Mouse (Mus musculus) layer of hippocampus, postnatal 25 days (tissue): Measurements from ENCODE around the gene H2-Eb2. TPM values are rescaled to one million over a fixed set of nuclear protein-coding genes. Genes with fewer than 3 reads are reported as not detected.

Experiments
- DNase-seq, 2 experiments: peaks; one replicate each; pipeline ENCODE4 v3.0.0; 2022; ENCODE audit warnings: mixed read lengths in 2 of 2, low spot score in 1 of 2; ENCODE audit errors: extremely low spot score in 1 of 2
- total RNA-seq, 2 experiments: library from RNA; stranded (reverse); gene quantifications; 2 replicates each; pipeline ENCODE4 v1.2.3; 2021

H2-Eb2 gene
- total RNA-seq, 2 experiments from 2014 or later, result not detected

DNA sequence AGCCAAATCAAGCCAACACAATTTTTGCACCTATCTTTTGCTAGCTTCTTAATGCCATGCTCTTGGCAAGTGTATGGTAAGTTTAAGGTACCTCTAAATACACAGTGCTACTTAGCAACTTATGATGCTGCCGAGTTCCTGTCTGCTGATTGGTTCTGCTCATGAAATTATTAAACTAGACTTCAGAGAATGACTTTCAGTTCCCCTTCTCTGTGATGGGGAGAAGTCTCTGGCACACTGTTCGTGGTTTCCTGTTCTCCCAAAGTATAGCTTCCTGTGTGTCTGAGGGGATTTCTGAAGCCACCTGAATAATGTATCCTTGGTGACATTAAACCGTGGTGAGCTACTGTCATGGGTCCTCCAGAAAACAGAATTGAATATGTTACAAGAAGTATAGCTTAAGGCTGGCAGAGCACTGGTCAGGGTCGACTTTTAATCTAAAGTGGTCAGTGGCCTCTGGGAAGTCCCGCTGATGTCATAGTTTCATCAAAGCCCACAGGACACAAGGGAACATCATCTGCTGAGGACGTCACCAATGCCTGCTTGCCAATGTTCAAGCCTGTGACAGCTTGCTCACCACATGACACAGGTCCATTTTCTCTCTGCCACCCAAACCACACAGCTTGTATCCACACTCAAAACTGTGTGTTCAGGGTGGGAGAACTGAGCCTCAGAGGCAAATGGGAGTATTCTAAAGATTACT lies 22.3 kb downstream of the H2-Eb2 start:
- peak; percentile 19 to 56 for DNase-seq

- DNase-seq, result peak; percentile 73 to 96
These were observed 24.0 kb downstream of the H2-Eb2 start for GRCm38 (mm10) chr17:34349429-34349828.

GRCm38 (mm10) chr17:34354539-34354938 lies 29.1 kb downstream of the H2-Eb2 start, which contains the start of gene Btnl2:
TSS of gene Btnl2 (plus strand) at chr17:34354822.
- DNase-seq, result no peak

- DNase-seq, result no peak
These were observed 29.5 kb downstream of the H2-Eb2 start for GRCm38 (mm10) chr17:34354940-34355339.

DNA sequence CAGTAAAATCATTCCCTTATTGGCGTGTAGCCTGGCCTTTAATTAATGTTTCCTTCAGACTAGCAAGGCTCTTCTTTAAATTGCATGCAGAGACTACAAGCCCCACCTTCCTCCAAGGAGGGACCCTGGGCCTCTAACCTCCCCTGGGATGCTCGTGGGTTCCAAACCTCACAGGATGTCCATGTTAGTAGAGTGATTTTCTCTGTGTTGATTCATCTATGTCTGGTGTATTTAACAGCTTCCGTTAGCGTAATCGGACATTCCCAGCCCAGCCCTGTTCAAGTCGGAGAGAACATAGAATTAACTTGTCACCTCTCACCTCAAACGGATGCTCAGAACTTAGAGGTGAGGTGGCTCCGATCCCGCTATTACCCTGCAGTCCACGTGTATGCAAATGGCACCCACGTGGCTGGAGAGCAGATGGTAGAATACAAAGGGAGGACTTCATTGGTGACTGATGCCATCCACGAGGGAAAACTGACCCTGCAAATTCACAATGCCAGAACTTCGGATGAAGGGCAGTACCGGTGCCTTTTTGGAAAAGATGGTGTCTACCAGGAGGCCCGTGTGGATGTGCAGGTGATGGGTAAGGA lies 37.6 kb downstream of the H2-Eb2 start:
- DNase-seq, result no peak

DNA sequence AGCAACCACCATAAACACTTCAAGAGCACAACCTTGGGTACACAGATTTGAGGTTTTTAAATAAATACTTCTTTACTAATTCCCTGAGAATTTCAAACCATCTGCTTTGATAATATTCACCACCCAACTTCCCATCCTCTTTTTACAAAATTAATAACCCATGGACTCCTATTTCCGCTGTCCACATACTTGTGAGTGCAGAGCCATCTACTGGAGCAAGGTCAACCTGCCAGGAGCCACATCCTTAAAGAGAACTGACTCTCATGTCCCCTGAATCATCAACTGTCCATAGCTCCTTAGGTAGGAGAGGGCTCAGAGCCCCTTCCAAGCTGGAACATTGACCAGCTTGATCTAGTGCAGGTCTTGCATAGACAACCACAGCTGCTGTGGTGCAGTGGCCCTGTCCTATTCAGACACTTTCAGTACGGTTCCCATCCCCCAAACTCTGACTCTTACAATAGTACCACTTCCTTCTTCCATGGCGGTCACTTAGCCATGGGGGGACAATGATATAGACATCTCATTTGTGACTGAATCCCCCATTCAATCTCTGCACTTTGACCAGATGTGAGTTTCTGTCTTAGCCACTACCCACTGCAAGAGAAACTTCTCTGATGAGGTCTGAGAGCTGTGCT lies 38.3 kb downstream of the H2-Eb2 start:
- DNase-seq, result no peak

DNA sequence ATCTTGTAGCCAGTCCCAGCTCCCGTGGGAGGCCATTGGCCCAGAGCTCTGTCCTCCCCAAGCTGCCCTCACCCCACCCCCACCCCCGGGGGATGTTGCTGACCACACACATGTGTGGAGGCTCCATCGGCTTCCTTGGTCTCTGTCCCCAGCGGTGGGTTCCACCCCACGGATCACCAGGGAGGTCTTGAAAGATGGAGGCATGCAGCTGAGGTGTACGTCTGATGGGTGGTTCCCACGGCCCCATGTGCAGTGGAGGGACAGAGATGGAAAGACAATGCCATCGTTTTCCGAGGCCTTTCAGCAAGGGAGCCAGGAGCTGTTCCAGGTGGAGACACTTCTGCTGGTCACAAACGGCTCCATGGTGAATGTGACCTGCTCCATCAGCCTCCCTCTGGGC lies 39.6 kb downstream of the H2-Eb2 start:
- no peak for DNase-seq

- no peak for DNase-seq
These were observed 45.1 kb downstream of the H2-Eb2 start for GRCm38 (mm10) chr17:34370563-34370962.

DNA sequence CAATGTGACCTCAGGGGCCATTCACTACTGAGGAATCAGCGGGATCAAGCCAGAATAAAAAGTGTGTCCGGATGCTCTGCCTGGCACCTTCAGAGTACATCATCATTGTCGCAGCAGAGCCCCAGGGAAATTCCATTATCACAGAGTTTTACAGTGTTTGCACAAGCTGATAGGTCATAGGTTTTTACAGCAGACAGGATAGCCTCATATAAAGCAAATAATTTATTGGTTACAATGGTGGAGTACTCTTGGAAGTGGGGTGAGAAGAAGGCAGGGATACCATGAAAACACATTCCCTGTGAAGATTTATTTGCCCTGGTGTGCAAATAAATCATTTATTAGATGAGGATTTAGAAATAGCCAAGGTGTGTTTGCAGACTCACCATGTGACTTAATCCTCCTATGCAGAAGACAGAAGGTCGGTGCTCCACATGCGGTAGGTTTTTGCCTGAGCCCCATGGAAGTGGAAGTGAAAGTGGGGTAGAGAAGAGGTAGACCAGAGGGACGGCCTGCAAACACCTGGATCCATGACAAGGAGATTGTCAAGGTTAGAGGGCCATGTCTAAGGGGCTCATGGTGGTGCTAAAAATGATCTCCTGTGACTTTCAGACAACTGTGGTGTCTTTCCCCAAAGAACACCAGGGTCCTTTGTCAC lies 47.7 kb downstream of the H2-Eb2 start:
- no peak for DNase-seq

DNA sequence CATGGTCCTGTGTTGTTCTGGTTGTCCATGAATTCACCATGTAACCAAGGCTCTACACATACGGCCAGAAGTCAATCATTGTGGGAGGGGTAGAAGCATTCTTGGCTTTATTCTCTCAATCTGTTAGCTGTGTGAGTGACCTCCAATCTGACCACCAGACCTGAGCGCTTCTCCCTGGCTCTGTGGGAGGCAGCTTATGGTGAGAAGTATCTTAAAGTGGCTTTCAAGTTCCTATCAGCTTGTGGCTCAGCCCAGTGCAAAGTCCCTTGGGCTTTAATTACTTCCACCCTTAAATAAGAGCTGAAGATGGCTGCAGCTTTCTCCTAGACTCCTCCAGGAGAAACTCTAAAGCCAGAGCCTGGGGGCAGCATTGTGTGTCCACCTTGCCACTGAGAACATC lies 51.4 kb downstream of the H2-Eb2 start, which contains the start of gene Btnl1:
Btnl1 (plus strand) TSS at position 286 of the 400 bp plus-strand sequence.
- DNase-seq, result no peak

- no peak for DNase-seq
These were observed 52.2 kb downstream of the H2-Eb2 start for GRCm38 (mm10) chr17:34377450-34378209.

- no peak for DNase-seq
These were observed 53.3 kb downstream of the H2-Eb2 start for GRCm38 (mm10) chr17:34378716-34379115.

DNA sequence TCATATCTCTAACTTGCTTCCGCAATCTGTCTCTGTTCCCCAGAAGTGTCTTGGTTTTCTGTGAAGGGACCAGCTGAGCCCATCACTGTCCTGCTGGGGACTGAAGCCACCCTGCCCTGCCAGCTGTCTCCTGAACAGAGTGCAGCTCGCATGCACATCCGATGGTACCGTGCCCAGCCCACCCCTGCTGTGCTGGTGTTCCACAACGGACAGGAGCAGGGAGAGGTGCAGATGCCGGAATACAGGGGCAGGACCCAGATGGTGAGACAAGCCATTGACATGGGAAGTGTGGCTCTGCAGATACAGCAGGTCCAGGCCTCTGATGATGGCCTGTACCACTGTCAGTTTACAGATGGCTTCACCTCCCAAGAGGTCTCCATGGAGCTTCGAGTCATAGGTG lies 54.0 kb downstream of the H2-Eb2 start:
- no peak for DNase-seq

GRCm38 (mm10) chr17:34381876-34382275 lies 56.4 kb downstream of the H2-Eb2 start:
- no peak for DNase-seq

GRCm38 (mm10) chr17:34383212-34383611 lies 57.7 kb downstream of the H2-Eb2 start:
- no peak for DNase-seq

DNA sequence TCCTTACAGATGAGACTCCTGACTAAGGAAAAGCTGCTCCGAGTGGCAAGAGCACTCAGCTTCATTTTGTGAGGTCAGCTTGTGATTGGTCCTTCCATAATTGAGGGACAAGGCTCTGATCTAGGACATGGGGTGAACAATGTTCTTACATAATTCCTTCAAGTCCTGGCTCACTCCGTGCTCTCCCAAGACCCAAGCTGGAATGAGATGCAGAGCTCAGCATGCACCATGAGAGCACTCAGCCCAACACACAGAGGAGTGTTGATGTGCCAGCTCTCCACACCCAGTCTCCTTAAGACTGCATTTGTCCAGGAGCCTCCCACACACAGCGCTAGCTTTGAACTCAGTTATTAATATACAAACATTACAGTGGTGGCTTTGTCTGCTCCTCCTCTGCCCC lies 59.2 kb downstream of the H2-Eb2 start:
- no peak for DNase-seq

DNA sequence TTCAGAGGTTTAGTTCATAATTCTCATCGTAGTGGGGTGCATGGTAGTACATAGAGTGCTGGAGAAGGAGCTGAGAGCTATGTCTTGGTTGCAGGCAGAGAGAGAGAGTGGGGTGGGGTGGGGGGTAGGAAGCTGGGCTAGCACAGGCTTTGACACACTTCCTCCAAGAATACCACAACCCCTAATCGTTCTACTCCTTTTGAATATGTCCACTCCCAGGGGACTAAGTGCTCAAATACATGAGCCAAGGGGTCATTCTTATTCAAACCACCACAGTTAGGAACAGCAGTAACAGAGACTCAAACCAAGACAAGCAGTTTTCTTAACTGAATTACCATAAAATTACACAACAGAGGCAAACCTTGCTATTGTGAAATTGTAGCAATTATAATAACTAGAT lies 61.2 kb downstream of the H2-Eb2 start:
- no peak for DNase-seq

GRCm38 (mm10) chr17:34388513-34388912 lies 63.0 kb downstream of the H2-Eb2 start:
- no peak for DNase-seq
